Mouse (Mus musculus): Measurements from ENCODE around the gene Dcdc2b.

GRCm38 (mm10) chr4:129618786-129619691 is 5.0 kb upstream of the Dcdc2b start, which contains the start of gene Iqcc:
- TF ChIP-seq CTCF (conservative IDR thresholded peaks at IDR 0.05; ENCODE audit: low read length) (no peak), POU5F1 (IDR thresholded peaks at IDR 0.05; ENCODE audit: borderline replicate concordance, low read length) (no peak)

All from E14TG2a.4 (cell line).